Mouse (Mus musculus): ENCODE results near the gene Dzip1. TPM values are rescaled to one million over a fixed set of nuclear protein-coding genes. Genes with fewer than 3 reads are reported as not detected.

The Dzip1 gene
- polyA plus RNA-seq, 1 experiment from 2014 or later: 3.4 TPM

GRCm38 (mm10) chr14:118866014-118866811 lies 59.0 kb downstream of the Dzip1 start:
- no peaks in the 10 kb centered on the region for H3K36me3 ChIP-seq
- no peak overlapping the region for H3K27ac ChIP-seq
- no peaks in the 10 kb centered on the region for H3K9me3 ChIP-seq (replicated peaks)
- peak overlapping the region; percentile 4; the same call in 1 of the 2 replicates for H3K4me2 ChIP-seq
- H3K4me1 ChIP-seq: peaks cover 47% of the 10 kb centered on the region
- H3K9ac ChIP-seq: 0 out of 2 replicates have a peak overlapping the region, but pooled peaks have one; percentile 15
- 35% methylated on average over 10 of the region's 10 CpGs for WGBS (ENCODE audit: insufficient replicate concordance)
- no peaks in the 10 kb centered on the region for H3K27me3 ChIP-seq (replicated peaks)
- peak; percentile 40; the same call in 1 of the 2 replicates for ATAC-seq
- no peak overlapping the region for H3K4me3 ChIP-seq

DNA sequence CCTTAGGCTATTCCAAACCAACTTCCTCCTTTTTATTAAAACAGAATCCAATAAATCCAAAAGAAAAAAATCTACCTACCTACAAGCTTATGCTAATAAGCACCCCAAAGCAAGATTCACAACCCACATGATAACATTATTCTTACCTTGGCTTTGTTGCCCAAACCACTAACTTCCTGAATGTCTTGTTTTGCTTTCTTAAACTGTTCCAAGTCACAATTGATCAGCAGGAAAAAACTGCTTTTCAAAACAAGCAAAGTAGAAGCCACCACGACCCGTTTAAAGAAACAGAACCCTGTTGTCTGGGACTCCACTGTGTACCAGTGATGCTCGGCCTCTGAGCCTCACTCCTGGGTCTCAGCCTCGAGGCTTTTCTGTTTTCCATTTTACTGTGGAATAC lies 60.4 kb downstream of the Dzip1 start:
- Histone ChIP-seq H3K27me3 (replicated peaks) (no peaks in the 10 kb centered on the region), H3K4me2 (no peak overlapping the region), H3K4me3 (no peak overlapping the region), H3K9me3 (replicated peaks) (no peaks in the 10 kb centered on the region), H3K36me3 (no peaks in the 10 kb centered on the region), H3K9ac (no peak overlapping the region), H3K27ac (no peak overlapping the region), H3K4me1 (peaks cover 42% of the 10 kb centered on the region)
- no peak for ATAC-seq
- 54% methylated on average over 4 of the region's 4 CpGs for WGBS (ENCODE audit: insufficient replicate concordance)

GRCm38 (mm10) chr14:118862253-118862652 lies 63.0 kb downstream of the Dzip1 start:
- Histone ChIP-seq H3K4me3 (no peak overlapping the region), H3K4me1 (peaks cover 29% of the 10 kb centered on the region), H3K9me3 (replicated peaks) (no peaks in the 10 kb centered on the region), H3K27me3 (replicated peaks) (peaks cover 12% of the 10 kb centered on the region; the same call in 1 of the 2 replicates), H3K36me3 (no peaks in the 10 kb centered on the region), H3K4me2 (no peak overlapping the region), H3K27ac (no peak overlapping the region), H3K9ac (no peak overlapping the region)
- 41% methylated on average over 7 of the region's 7 CpGs for WGBS (ENCODE audit: insufficient replicate concordance)
- ATAC-seq: no peak

DNA sequence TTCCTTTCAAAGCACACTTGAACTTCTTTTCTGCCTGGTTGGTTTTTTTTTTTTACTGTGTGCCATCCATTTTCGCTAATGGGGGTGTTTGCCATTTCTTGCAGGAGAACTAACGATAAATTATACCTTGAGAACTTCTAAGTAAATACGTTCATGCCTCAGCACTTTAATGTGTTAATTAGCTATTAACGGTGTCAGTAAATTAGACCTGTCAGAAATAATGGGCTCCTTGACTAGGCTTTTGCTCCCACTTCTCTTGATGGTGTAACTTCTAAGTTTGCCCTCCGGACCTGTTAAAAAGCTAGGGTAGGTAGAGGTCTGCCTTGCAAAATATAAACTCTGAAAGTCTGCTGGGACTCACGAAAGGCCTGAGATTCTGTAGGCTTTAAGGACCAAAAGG lies 66.9 kb downstream of the Dzip1 start:
- H3K4me3 ChIP-seq: no peak overlapping the region
- no peaks in the 10 kb centered on the region for H3K9me3 ChIP-seq (replicated peaks)
- no peaks in the 10 kb centered on the region for H3K36me3 ChIP-seq
- H3K4me1 ChIP-seq: peaks cover 24% of the 10 kb centered on the region
- WGBS (ENCODE audit: insufficient replicate concordance): 60% methylated on average over 6 of the region's 6 CpGs
- H3K27ac ChIP-seq: no peak overlapping the region
- no peak overlapping the region for H3K9ac ChIP-seq
- H3K4me2 ChIP-seq: no peak overlapping the region
- H3K27me3 ChIP-seq (replicated peaks): peaks cover 49% of the 10 kb centered on the region
- no peak for ATAC-seq

- Histone ChIP-seq H3K36me3 (no peaks in the 10 kb centered on the region), H3K9ac (no peak overlapping the region), H3K4me1 (peaks cover 19% of the 10 kb centered on the region), H3K27ac (no peak overlapping the region), H3K4me2 (no peak overlapping the region), H3K9me3 (replicated peaks) (no peaks in the 10 kb centered on the region), H3K4me3 (no peak overlapping the region), H3K27me3 (replicated peaks) (peaks cover 58% of the 10 kb centered on the region)
- WGBS (ENCODE audit: insufficient replicate concordance): 49% methylated on average over 6 of the region's 6 CpGs
- no peak for ATAC-seq
Measured at GRCm38 (mm10) chr14:118856563-118856962, 68.7 kb downstream of the Dzip1 start.

DNA sequence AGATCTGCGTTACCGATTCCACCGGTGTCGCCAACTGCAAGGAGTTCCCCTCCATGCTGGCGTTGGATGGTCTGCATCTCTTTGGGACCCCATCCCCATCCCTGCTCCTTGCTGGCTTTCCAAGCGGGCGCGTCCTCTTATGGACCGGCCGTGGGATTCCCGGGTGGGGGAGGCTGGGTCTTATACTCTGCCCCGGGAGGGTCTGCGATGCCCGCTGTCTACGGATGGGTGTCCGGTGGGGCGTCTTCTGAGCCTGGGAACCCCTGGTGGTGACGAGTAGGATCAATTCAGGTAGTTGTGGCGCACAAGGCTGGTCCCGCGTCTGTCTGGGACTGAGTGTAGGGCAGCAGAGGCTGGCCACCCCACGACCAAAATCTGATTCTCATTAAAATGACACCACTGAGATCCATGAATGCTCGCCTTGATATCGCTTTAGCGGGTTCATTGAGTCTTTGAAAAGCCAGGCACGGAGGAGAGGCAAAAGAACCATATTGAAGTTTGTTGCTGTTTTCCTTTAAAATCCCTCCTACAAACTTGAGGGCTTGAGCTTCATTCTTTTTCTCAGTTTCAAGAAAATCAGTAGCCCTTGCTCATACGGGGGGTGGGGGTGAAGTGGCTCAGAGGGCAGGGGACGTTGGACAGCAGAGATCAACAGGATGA lies 70.0 kb downstream of the Dzip1 start:
- peak overlapping the region; percentile 57 for H3K4me3 ChIP-seq
- H3K36me3 ChIP-seq: no peaks in the 10 kb centered on the region
- peak; percentile 30; the same call in 1 of the 2 replicates for ATAC-seq
- no peak overlapping the region for H3K27ac ChIP-seq
- H3K27me3 ChIP-seq (replicated peaks): peaks cover 58% of the 10 kb centered on the region
- H3K9ac ChIP-seq: 0 out of 2 replicates have a peak overlapping the region, but pooled peaks have one; percentile 13
- peak overlapping the region; percentile 89 for H3K4me2 ChIP-seq
- 4% methylated on average over 28 of the region's 28 CpGs for WGBS (ENCODE audit: insufficient replicate concordance)
- no peaks in the 10 kb centered on the region for H3K9me3 ChIP-seq (replicated peaks)
- peaks cover 19% of the 10 kb centered on the region for H3K4me1 ChIP-seq

GRCm38 (mm10) chr14:118854371-118855114 lies 70.7 kb downstream of the Dzip1 start:
- Histone ChIP-seq H3K27ac (no peak overlapping the region), H3K9me3 (replicated peaks) (no peaks in the 10 kb centered on the region), H3K27me3 (replicated peaks) (peaks cover 58% of the 10 kb centered on the region), H3K4me3 (peak overlapping the region; percentile 57), H3K9ac (peak overlapping the region; percentile 37; the same call in 1 of the 2 replicates), H3K4me2 (peak overlapping the region; percentile 89), H3K36me3 (no peaks in the 10 kb centered on the region), H3K4me1 (peaks cover 19% of the 10 kb centered on the region)
- ATAC-seq: peak; percentile 57
- 3% methylated on average over 47 of the region's 48 CpGs for WGBS (ENCODE audit: insufficient replicate concordance)

DNA sequence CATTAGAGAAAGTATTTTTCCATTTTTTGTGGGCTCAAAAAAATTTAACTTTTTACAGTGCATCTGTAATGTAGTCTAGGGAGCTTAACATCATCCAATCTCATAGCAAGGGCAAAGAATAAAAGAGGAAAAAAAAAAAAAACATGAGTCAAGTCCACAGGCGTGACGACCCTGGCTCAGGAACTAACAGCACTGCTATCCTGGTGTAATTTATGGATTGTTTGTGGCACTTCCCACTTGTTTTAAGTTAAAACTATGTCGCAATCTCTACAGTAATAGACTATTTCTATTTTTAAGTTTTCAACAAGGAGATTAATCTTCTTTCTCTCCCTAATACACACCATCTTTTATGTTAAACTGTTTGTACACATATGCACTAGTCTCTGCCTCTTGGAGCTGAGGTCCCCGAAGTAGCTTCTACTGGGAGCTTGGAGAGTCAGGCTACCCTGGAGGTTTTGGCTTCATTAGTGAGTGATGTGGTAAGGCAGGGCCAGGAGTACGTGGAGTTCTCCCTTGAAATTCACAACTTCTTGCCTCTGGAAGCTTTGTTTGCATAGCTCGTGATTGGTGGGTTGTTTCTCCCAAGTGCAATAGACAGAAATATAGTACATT lies 73.7 kb downstream of the Dzip1 start:
- no peaks in the 10 kb centered on the region for H3K36me3 ChIP-seq
- peaks cover 54% of the 10 kb centered on the region for H3K27me3 ChIP-seq (replicated peaks)
- ATAC-seq: no peak
- no peak overlapping the region for H3K27ac ChIP-seq
- no peak overlapping the region for H3K4me3 ChIP-seq
- H3K9ac ChIP-seq: no peak overlapping the region
- peaks cover 19% of the 10 kb centered on the region for H3K4me1 ChIP-seq
- no peaks in the 10 kb centered on the region for H3K9me3 ChIP-seq (replicated peaks)
- H3K4me2 ChIP-seq: no peak overlapping the region
- WGBS (ENCODE audit: insufficient replicate concordance): 55% methylated on average over 6 of the region's 6 CpGs

GRCm38 (mm10) chr14:118850696-118851035 lies 74.6 kb downstream of the Dzip1 start:
- no peak overlapping the region for H3K27ac ChIP-seq
- H3K9ac ChIP-seq: no peak overlapping the region
- no peak overlapping the region for H3K4me2 ChIP-seq
- peaks cover 56% of the 10 kb centered on the region for H3K27me3 ChIP-seq (replicated peaks)
- no peaks in the 10 kb centered on the region for H3K9me3 ChIP-seq (replicated peaks)
- WGBS (ENCODE audit: insufficient replicate concordance): 45% methylated on average over 4 of the region's 4 CpGs
- ATAC-seq: no peak
- no peak overlapping the region for H3K4me3 ChIP-seq
- no peaks in the 10 kb centered on the region for H3K36me3 ChIP-seq
- peaks cover 19% of the 10 kb centered on the region for H3K4me1 ChIP-seq

DNA sequence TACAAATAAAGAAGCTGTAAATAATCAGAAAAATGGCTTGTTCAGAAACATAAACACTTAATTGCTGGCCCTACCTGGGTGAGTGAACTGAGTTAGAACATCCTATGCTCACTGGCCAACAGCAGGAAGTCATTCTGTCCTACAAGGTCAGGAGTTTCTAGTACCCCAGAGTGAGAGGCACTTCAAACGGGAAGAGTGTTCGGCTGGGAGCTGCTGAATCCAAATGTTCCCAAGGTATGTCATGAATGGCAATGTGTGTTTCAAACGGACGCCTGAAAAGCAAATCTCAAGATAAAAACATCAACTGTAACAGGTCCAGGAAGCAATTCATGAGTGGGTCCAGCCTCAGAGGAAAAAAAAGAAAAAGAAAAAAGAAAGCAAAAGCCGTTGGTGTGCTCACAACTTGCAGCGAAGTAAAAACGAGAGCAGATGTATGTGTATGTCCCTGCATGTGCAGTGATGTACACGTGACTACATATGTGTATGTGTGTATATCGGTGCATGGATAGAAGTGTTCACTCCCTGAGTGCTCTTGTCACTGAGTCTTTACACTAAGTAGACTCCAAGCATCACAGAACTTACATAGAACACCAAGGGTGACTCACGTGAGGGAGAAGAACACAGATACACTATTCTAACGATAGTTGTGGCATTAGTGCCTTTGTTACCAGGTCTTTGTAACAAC lies 75.1 kb downstream of the Dzip1 start:
- no peak overlapping the region for H3K9ac ChIP-seq
- H3K9me3 ChIP-seq (replicated peaks): no peaks in the 10 kb centered on the region
- H3K4me1 ChIP-seq: peaks cover 15% of the 10 kb centered on the region
- H3K27me3 ChIP-seq (replicated peaks): peaks cover 53% of the 10 kb centered on the region
- H3K27ac ChIP-seq: no peak overlapping the region
- 55% methylated on average over 11 of the region's 11 CpGs for WGBS (ENCODE audit: insufficient replicate concordance)
- H3K36me3 ChIP-seq: no peaks in the 10 kb centered on the region
- no peak overlapping the region for H3K4me3 ChIP-seq
- no peak overlapping the region for H3K4me2 ChIP-seq
- ATAC-seq: no peak

DNA sequence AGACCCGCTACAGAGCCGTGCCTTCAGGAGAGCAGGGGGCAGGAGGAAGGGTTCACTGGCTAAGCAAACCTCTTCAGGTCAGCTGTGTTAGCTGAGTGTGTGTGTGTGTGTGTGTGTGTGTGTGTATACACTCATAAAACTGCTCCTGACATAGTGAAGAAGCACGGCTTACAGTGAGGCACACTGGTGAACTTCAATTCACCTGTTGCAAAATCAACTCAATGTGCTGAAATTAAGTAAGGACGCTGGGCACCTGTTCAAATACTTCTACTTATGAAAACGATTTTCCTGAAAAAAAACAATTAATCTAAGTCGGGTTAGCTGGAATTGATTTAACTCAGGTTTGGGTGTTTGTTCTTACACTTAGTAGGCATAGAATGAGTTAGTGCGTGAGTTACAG lies 77.1 kb downstream of the Dzip1 start:
- no peak overlapping the region for H3K9ac ChIP-seq
- no peak for ATAC-seq
- 66% methylated on average over 7 of the region's 7 CpGs for WGBS (ENCODE audit: insufficient replicate concordance)
- H3K4me1 ChIP-seq: no peaks in the 10 kb centered on the region
- peaks cover 33% of the 10 kb centered on the region for H3K27me3 ChIP-seq (replicated peaks)
- no peaks in the 10 kb centered on the region for H3K9me3 ChIP-seq (replicated peaks)
- H3K4me2 ChIP-seq: no peak overlapping the region
- H3K4me3 ChIP-seq: no peak overlapping the region
- no peaks in the 10 kb centered on the region for H3K36me3 ChIP-seq
- no peak overlapping the region for H3K27ac ChIP-seq

Data from liver, embryonic 12.5 days (tissue).